Mouse (Mus musculus) liver, adult 2 months (tissue): ENCODE data around the gene Dcst1. TPM values are rescaled to one million over a fixed set of nuclear protein-coding genes. Genes with fewer than 3 reads are reported as not detected.
A peak's percentile ranks its signal among the peaks of the same experiment; 100 is the strongest.

Experiments
- DNase-seq: peaks from one replicate; pipeline ENCODE4 v3.0.0-alpha.2; 2011; ENCODE audit warnings: low read depth, low spot score; ENCODE audit errors: extremely low read depth
- H3K27ac ChIP-seq: fragments of 200-500 bp; replicated peaks from 2 replicates; pipeline ENCODE4 v1.5.1; 2012; ENCODE audit warnings: low read depth, mild to moderate bottlenecking, control low read depth, inconsistent platforms, low read length; ENCODE audit not compliant: insufficient read depth
- H3K27me3 ChIP-seq: fragments of 200-500 bp; 2 replicates; pipeline ENCODE4 v1.6.1; 2012; ENCODE audit warnings: mild to moderate bottlenecking, moderate library complexity, low read length, inconsistent platforms; ENCODE audit not compliant: control insufficient read depth, insufficient read depth
- H3K36me3 ChIP-seq: fragments of 200-500 bp; 2 replicates; pipeline ENCODE4 v1.6.1; 2012; ENCODE audit warnings: low read length, inconsistent platforms; ENCODE audit not compliant: control insufficient read depth, insufficient read depth
- H3K4me1 ChIP-seq: fragments of 200-500 bp; 2 replicates; pipeline ENCODE4 v1.6.1; 2011; ENCODE audit warnings: low read length; ENCODE audit not compliant: control insufficient read depth, insufficient read depth
- H3K4me3 ChIP-seq: fragments of 200-500 bp; 2 replicates; pipeline ENCODE4 v1.5.1; 2011; ENCODE audit warnings: low read depth, mild to moderate bottlenecking, control low read depth, low read length, moderate library complexity; ENCODE audit not compliant: insufficient read depth
- H3K79me2 ChIP-seq: fragments of 200-500 bp; 2 replicates; pipeline ENCODE4 v1.6.1; 2012; ENCODE audit warnings: inconsistent platforms, mild to moderate bottlenecking, low read length, moderate library complexity; ENCODE audit not compliant: control insufficient read depth, insufficient read depth
- H3K9ac ChIP-seq: fragments of 200-500 bp; 2 replicates; pipeline ENCODE4 v1.6.1; 2012; ENCODE audit warnings: low read depth, mild to moderate bottlenecking, control low read depth, inconsistent platforms, low read length
- CTCF ChIP-seq: fragments of 200-500 bp; IDR thresholded peaks from 2 replicates; pipeline ENCODE4 v1.5.1; 2011; ENCODE audit warnings: low read depth, low read length, control low read depth
- POLR2A ChIP-seq: fragments of 200-500 bp; IDR thresholded peaks from 2 replicates; pipeline ENCODE4 v1.6.1; 2011; ENCODE audit warnings: low read length, control low read depth; ENCODE audit not compliant: insufficient read depth; ENCODE audit errors: extremely low read depth
- WGBS: fragments of 180-500 bp; shearing (Covaris S2); methylation state at CpG from one replicate; pipeline ENCODE4 v1.1.7; 2018; 5-methylcytosine and 5-hydroxymethylcytosine counted together
- polyA plus RNA-seq: library from polyadenylated mRNA; depleted of rRNA; stranded (reverse); fragments of >200 nt; gene quantifications from 2 replicates; pipeline ENCODE4 v1.2.3, GENCODE M21; 2012
- total RNA-seq: library from RNA; depleted of rRNA; stranded (reverse); fragments of >200 nt; gene quantifications from 2 replicates; pipeline ENCODE4 v1.2.3, GENCODE M21; 2014

Gene Dcst1
- total and polyA plus RNA-seq, 2 experiments: 0.04 TPM; not detected in 1

DNA sequence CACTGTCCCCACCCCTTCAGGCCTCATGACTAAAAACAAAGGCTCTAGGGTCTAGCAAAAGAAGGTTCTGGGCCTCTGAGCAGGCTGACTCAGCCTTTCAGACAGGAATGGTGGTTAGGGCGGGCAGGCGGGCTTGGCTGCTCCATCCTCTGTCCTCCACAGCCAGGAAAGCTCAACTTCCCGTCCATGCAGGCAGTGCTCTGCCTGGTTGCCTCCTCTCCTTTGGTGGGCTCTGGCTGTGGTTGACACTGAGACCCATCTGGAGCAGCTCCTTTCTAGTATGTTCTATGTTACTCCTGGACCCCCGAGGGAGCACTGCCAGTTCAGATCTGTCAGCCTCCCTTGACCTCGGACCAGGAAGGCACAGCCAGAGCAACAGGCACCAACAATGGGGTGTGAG, 37.6 kb upstream of the Dcst1 start, which contains the start of gene Lenep:
Gene Lenep, minus strand, starts transcription at position 101 of the 400 bp plus-strand sequence.
- H3K79me2 ChIP-seq: peaks cover 8% of the 10 kb centered on the region; the same call in 1 of the 2 replicates

DNA sequence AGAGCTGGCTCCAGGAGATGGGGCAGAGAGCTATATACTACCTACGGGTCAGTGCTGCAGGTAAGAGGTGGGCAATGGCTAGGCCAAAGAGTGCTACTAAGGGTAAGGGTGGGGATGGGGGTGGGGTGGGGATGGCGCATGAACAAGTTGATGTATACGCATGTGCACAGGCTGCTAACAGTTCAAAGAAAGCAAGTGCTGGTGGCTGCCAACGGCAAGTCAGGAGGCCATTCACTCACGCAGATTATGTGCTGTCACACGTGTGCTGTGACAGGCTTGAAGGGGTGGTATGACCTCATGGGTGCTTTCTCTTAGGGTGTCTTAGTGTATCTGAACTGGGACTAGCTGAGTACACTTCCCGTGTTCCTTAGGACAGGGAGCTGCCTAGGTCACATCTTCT, 36.3 kb upstream of the Dcst1 start:
- Histone ChIP-seq H3K36me3 (peaks cover 14% of the 10 kb centered on the region; the same call in 1 of the 2 replicates), H3K27me3 (no peaks in the 10 kb centered on the region), H3K79me2 (peaks cover 5% of the 10 kb centered on the region; the same call in 1 of the 2 replicates), H3K4me1 (peaks cover 6% of the 10 kb centered on the region; the same call in 1 of the 2 replicates), H3K4me3 (no peak overlapping the region), H3K9ac (no peak overlapping the region), H3K27ac (no peak overlapping the region)
- TF ChIP-seq CTCF: no peak
- TF ChIP-seq POLR2A: no peak
- WGBS: 90% methylated on average over 7 of the region's 7 CpGs
- no peak for DNase-seq

More for the DNA sequence above, 37.6 kb upstream of the Dcst1 start, which contains the start of gene Lenep:
- H3K4me1 ChIP-seq: peaks cover 10% of the 10 kb centered on the region; the same call in 1 of the 2 replicates
- peaks cover 14% of the 10 kb centered on the region; the same call in 1 of the 2 replicates for H3K36me3 ChIP-seq
- no peak within 1 kb of the TSS for H3K4me3 ChIP-seq
- no peak for DNase-seq
- no peak within 1 kb of the TSS for H3K27ac ChIP-seq
- H3K27me3 ChIP-seq: no peaks in the 10 kb centered on the region
- no peak within 1 kb of the TSS for H3K9ac ChIP-seq
- 88% methylated on average over 5 of the region's 5 CpGs for WGBS
- TF ChIP-seq POLR2A (no peak), CTCF (no peak)

DNA sequence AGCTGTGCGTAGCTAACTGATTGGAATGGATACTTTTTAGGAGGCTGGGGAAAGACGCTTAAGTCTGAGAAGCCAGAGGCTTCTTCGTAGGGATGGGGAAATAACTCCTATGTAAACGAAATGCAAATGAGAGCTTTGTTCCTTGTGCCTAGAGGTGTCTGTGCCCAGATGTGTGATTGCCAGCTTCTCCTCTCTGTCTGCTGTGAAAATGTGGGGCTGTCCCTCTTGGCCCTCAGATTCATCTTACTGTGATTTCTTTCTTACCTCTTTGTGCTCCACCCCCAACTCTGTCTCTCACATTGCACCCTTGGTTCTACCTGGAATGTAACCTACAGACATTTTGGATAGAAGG, 31.6 kb upstream of the Dcst1 start:
- peaks cover 2% of the 10 kb centered on the region; the same call in 1 of the 2 replicates for H3K36me3 ChIP-seq
- H3K4me1 ChIP-seq: peaks cover 4% of the 10 kb centered on the region; the same call in 1 of the 2 replicates
- TF ChIP-seq CTCF: no peak
- H3K4me3 ChIP-seq: peak overlapping the region; percentile 85
- no peaks in the 10 kb centered on the region for H3K27me3 ChIP-seq
- H3K79me2 ChIP-seq: peaks cover 12% of the 10 kb centered on the region; the same call in 1 of the 2 replicates
- peak overlapping the region; percentile 79 for H3K27ac ChIP-seq
- H3K9ac ChIP-seq: peak overlapping the region; percentile 92
- no peak for DNase-seq
- 0% methylated on average over 4 of the region's 4 CpGs for WGBS

DNA sequence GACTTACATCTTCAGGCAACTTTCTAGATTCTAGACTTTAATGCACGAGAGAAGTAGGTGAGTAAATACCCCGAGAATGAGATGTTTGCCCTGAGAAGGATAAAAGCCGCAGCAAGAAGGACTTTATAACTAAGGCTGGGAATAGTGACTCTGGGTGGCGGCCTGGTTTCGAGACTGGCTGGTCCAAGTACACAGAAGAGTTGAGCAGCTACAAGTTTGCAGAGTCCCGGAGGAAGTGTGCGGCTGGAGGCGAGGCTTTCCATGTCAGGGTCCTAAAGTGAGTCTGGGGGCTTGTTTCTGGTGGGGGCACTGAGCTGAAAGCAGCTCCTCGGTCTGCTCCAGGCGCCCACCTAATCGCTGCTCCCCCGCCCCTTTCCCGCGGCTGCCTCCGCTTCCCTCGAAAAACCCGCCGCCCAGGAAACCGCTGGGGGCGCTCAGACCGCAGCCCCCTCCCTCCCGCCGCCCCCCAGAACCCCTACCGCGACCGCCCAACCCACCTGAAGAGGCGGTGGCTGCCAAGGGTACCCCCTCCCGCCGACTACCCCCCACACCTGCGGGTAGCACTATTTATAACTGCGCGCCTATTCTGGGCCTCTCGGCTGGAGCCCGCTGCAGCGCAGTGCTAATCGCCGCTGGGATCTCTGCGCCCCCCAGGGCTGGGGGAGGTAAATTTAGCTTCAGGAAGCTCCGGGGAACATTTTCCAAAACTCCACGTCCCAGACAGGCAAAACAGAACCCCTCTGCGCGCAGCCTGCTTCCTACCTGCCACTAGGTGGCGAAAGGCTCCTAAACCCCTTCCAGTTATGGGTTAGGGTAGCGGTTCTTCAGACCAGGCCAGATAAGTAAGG, 31.0 kb upstream of the Dcst1 start:
- H3K4me1 ChIP-seq: peaks cover 8% of the 10 kb centered on the region
- H3K27ac ChIP-seq: peak overlapping the region; percentile 98
- TF ChIP-seq CTCF: peak; percentile 92
- TF ChIP-seq POLR2A: no peak
- WGBS: under 1% methylated on average over 42 of the region's 44 CpGs
- no peaks in the 10 kb centered on the region for H3K27me3 ChIP-seq
- peaks cover 18% of the 10 kb centered on the region for H3K79me2 ChIP-seq
- DNase-seq: peak; percentile 76
- H3K4me3 ChIP-seq: peak overlapping the region; percentile 85
- H3K36me3 ChIP-seq: peaks cover 2% of the 10 kb centered on the region; the same call in 1 of the 2 replicates
- peak overlapping the region; percentile 92 for H3K9ac ChIP-seq

DNA sequence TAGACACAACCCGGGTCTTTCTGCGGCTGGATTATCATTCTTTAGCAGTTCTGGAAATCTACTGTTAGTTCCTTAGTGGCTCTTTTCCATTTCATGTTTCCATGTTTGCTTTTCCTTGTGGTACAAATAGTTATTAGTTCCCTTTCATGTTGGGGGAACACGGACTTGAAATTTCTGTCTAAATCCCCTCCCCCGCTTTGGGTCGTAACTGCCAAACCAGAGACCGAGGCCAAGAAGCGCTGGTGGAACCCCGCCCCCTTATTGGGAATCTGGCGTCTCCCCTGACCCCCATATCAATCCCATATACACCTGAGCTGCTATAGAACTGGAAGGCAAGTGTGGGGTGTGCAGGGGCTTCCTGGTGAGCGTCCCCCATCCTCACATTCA, 30.4 kb upstream of the Dcst1 start:
- Histone ChIP-seq H3K9ac (peak overlapping the region; percentile 92), H3K4me3 (peak overlapping the region; percentile 85), H3K79me2 (peaks cover 23% of the 10 kb centered on the region), H3K4me1 (peaks cover 13% of the 10 kb centered on the region), H3K27ac (peak overlapping the region; percentile 98), H3K27me3 (no peaks in the 10 kb centered on the region), H3K36me3 (peaks cover 2% of the 10 kb centered on the region; the same call in 1 of the 2 replicates)
- 1% methylated on average over 10 of the region's 10 CpGs for WGBS
- TF ChIP-seq CTCF: no peak
- TF ChIP-seq POLR2A: no peak
- DNase-seq: peak; percentile 61
